Comparison of ENCODE assay signal across 9 mouse cellular contexts in genomic region chr5:100536638-100537037, GRCm38 (mm10). TPM values are rescaled to one million over a fixed set of nuclear protein-coding genes. Genes with fewer than 3 reads are reported as not detected.
DNase-seq lines count a peak whose midpoint lies in the region; ATAC-seq and TF ChIP-seq lines count a peak whose summit lies in the region.
"Had no signal": no experiment of that assay in that cellular context is flagged by ENCODE, and none has a peak within 500 bp of the region (broad histone marks: within the 10 kb centered on the region; RNA-seq: fewer than 3 reads in every experiment).

No protein-coding gene starts in this region.

- TF ChIP-seq EP300 in liver, embryonic 14.5 days (IDR thresholded peaks at IDR 0.05; ENCODE audit: low read depth): no peak

- H3K27me3 ChIP-seq in forebrain, embryonic 14.5 days (replicated peaks; ENCODE audit: control insufficient read depth, insufficient read depth, low read length): no peaks in the 10 kb centered on the region
- H3K27me3 ChIP-seq in forebrain, embryonic 16.5 days (replicated peaks; ENCODE audit: control insufficient read depth, insufficient read depth, low read length): no peaks in the 10 kb centered on the region
- H3K27me3 ChIP-seq in embryonic facial prominence, embryonic 14.5 days (replicated peaks; ENCODE audit: control insufficient read depth, insufficient read depth, low read length): no peaks in the 10 kb centered on the region
- H3K27me3 ChIP-seq in liver, embryonic 14.5 days (ENCODE audit: control insufficient read depth, insufficient read depth, low read length): no peaks in the 10 kb centered on the region
- H3K27me3 ChIP-seq: hindbrain, embryonic 15.5 days had no signal

- H3K9me3 ChIP-seq in forebrain, embryonic 14.5 days (replicated peaks; ENCODE audit: control insufficient read depth, low read length): no peaks in the 10 kb centered on the region
- H3K9me3 ChIP-seq in forebrain, embryonic 16.5 days (ENCODE audit: control insufficient read depth, low read length): no peaks in the 10 kb centered on the region
- no peaks in the 10 kb centered on the region for H3K9me3 ChIP-seq in embryonic facial prominence, embryonic 14.5 days (ENCODE audit: control insufficient read depth, low read length)
- H3K9me3 ChIP-seq in liver, embryonic 14.5 days (ENCODE audit: control insufficient read depth, low read length): no peaks in the 10 kb centered on the region
- H3K9me3 ChIP-seq: hindbrain, embryonic 15.5 days had no signal

- ATAC-seq in forebrain, embryonic 14.5 days: no peak
- no peak for ATAC-seq in forebrain, embryonic 16.5 days
- no peak for ATAC-seq in embryonic facial prominence, embryonic 14.5 days (ENCODE audit: low read depth)
- ATAC-seq in liver, embryonic 14.5 days (ENCODE audit: insufficient read depth): no peak

- H3K4me1 ChIP-seq in forebrain, embryonic 14.5 days (ENCODE audit: control insufficient read depth, insufficient read depth, low read length): no peaks in the 10 kb centered on the region
- no peaks in the 10 kb centered on the region for H3K4me1 ChIP-seq in forebrain, embryonic 16.5 days (replicated peaks; ENCODE audit: control insufficient read depth, insufficient read depth, low read length)
- H3K4me1 ChIP-seq in embryonic facial prominence, embryonic 14.5 days (ENCODE audit: control insufficient read depth, insufficient read depth, low read length): no peaks in the 10 kb centered on the region
- H3K4me1 ChIP-seq in liver, embryonic 14.5 days (replicated peaks; ENCODE audit: control insufficient read depth in 2 of 2, insufficient read depth in 2 of 2, low read length in 1 of 2): no peaks in the 10 kb centered on the region
- H3K4me1 ChIP-seq: hindbrain, embryonic 15.5 days had no signal

- H3K9ac ChIP-seq in forebrain, embryonic 14.5 days (ENCODE audit: low read length): no peak overlapping the region
- H3K9ac ChIP-seq in forebrain, embryonic 16.5 days (replicated peaks; ENCODE audit: low read depth, low read length): no peak overlapping the region
- H3K9ac ChIP-seq in embryonic facial prominence, embryonic 14.5 days (ENCODE audit: low read depth, low read length): no peak overlapping the region
- H3K9ac ChIP-seq in liver, embryonic 14.5 days (replicated peaks): no peak overlapping the region
- H3K9ac ChIP-seq: hindbrain, embryonic 15.5 days had no signal

- no peak overlapping the region for H3K4me3 ChIP-seq in forebrain, embryonic 14.5 days (ENCODE audit: low read depth, low read length)
- H3K4me3 ChIP-seq in forebrain, embryonic 16.5 days (replicated peaks; ENCODE audit: low read length): no peak overlapping the region
- H3K4me3 ChIP-seq in embryonic facial prominence, embryonic 14.5 days (ENCODE audit: low read depth, low read length): no peak overlapping the region
- no peak overlapping the region for H3K4me3 ChIP-seq in liver, embryonic 14.5 days (ENCODE audit: insufficient read depth in 1 of 2, low read depth in 2 of 2, low read length in 2 of 2)
- H3K4me3 ChIP-seq: hindbrain, embryonic 15.5 days had no signal

- WGBS in forebrain, embryonic 14.5 days: 87% methylated on average over 3 of the region's 3 CpGs
- WGBS in forebrain, embryonic 16.5 days: 83% methylated on average over 3 of the region's 3 CpGs
- WGBS in embryonic facial prominence, embryonic 14.5 days: 87% methylated on average over 3 of the region's 3 CpGs
- WGBS in liver, embryonic 14.5 days (ENCODE audit: insufficient replicate concordance): 71% methylated on average over 3 of the region's 3 CpGs

- no peak overlapping the region for H3K4me2 ChIP-seq in forebrain, embryonic 14.5 days (ENCODE audit: low read length)
- no peak overlapping the region for H3K4me2 ChIP-seq in forebrain, embryonic 16.5 days (ENCODE audit: low read length)
- no peak overlapping the region for H3K4me2 ChIP-seq in embryonic facial prominence, embryonic 14.5 days (ENCODE audit: low read depth, low read length)
- H3K4me2 ChIP-seq in liver, embryonic 14.5 days (ENCODE audit: low read depth): no peak overlapping the region
- H3K4me2 ChIP-seq: hindbrain, embryonic 15.5 days had no signal

- peak; percentile 71 for TF ChIP-seq CTCF in liver, embryonic 14.5 days (IDR thresholded peaks at IDR 0.05; ENCODE audit: low read depth)

- H3K27ac ChIP-seq in forebrain, embryonic 14.5 days (ENCODE audit: low read depth, low read length): no peak overlapping the region
- H3K27ac ChIP-seq in forebrain, embryonic 16.5 days (ENCODE audit: low read length): no peak overlapping the region
- H3K27ac ChIP-seq in embryonic facial prominence, embryonic 14.5 days (replicated peaks; ENCODE audit: low read depth, low read length): no peak overlapping the region
- no peak overlapping the region for H3K27ac ChIP-seq in liver, embryonic 14.5 days
- H3K27ac ChIP-seq: hindbrain, embryonic 15.5 days had no signal

- peak; percentile 44 for DNase-seq in forebrain, embryonic 14.5 days (ENCODE audit: low spot score)
- DNase-seq in right cerebral cortex, adult 18-20 months: peak; percentile 11
- no peak for DNase-seq in right cerebral cortex, postnatal 10 days (ENCODE audit: low spot score in 2 of 2)
- DNase-seq in embryonic facial prominence, embryonic 14.5 days (ENCODE audit: low spot score): peak; percentile 43
- DNase-seq in liver, embryonic 14.5 days (ENCODE audit: low read depth in 3 of 3, low spot score in 3 of 3): no peak
- peak; percentile 45 for DNase-seq in thymus, postnatal 14 days
- no peak for DNase-seq in gastrocnemius, postnatal 4 days (ENCODE audit: low spot score in 2 of 2)

- peaks cover 64% of the 10 kb centered on the region for H3K36me3 ChIP-seq in forebrain, embryonic 14.5 days (ENCODE audit: control insufficient read depth, insufficient read depth, low read length)
- H3K36me3 ChIP-seq in forebrain, embryonic 16.5 days (ENCODE audit: control insufficient read depth, insufficient read depth): peaks cover 29% of the 10 kb centered on the region
- peaks cover 70% of the 10 kb centered on the region for H3K36me3 ChIP-seq in embryonic facial prominence, embryonic 14.5 days (ENCODE audit: control insufficient read depth, insufficient read depth, low read length)
- peaks cover 20% of the 10 kb centered on the region for H3K36me3 ChIP-seq in liver, embryonic 14.5 days (replicated peaks; ENCODE audit: control insufficient read depth, insufficient read depth, low read depth)

RNA-seq across cellular contexts. Expression of gene Cops4, which starts 18.5 kb away (rescaled TPM):
- 203 and 211 TPM in 2 replicates for polyA plus RNA-seq in forebrain, embryonic 14.5 days (2014; fragmentation: Nextera tagmentation; extraction: Ambion mirVana)
- polyA plus RNA-seq in forebrain, embryonic 16.5 days (2015; fragmentation: Nextera tagmentation; extraction: Ambion mirVana): 191 and 196 TPM in 2 replicates
- polyA plus RNA-seq in embryonic facial prominence, embryonic 14.5 days (2014; fragmentation: Nextera tagmentation; extraction: Ambion mirVana): 178 and 188 TPM in 2 replicates
- polyA plus RNA-seq in liver, embryonic 14.5 days (2012; rRNA removed): 18.4 and 28.2 TPM in 2 replicates
- 70.9 and 74.5 TPM in 2 replicates for polyA plus RNA-seq in liver, embryonic 14.5 days (2014; fragmentation: Nextera tagmentation; extraction: Ambion mirVana)
- 100 to 1,000 TPM; 112 to 114 TPM for total RNA-seq in gastrocnemius, postnatal 4 days (2021)

RNA-seq across cellular contexts. Expression of gene Plac8, which starts 35.4 kb away (rescaled TPM):
- 0.31 and 0.41 TPM in 2 replicates for polyA plus RNA-seq in forebrain, embryonic 14.5 days (2014; fragmentation: Nextera tagmentation; extraction: Ambion mirVana)
- polyA plus RNA-seq in forebrain, embryonic 16.5 days (2015; fragmentation: Nextera tagmentation; extraction: Ambion mirVana): 0.41 TPM in 1 of 2 replicates, not detected in the other
- polyA plus RNA-seq in embryonic facial prominence, embryonic 14.5 days (2014; fragmentation: Nextera tagmentation; extraction: Ambion mirVana): 8.6 TPM in 2 replicates
- polyA plus RNA-seq in liver, embryonic 14.5 days (2012; rRNA removed): 64.3 and 87.8 TPM in 2 replicates
- polyA plus RNA-seq in liver, embryonic 14.5 days (2014; fragmentation: Nextera tagmentation; extraction: Ambion mirVana): 67.3 and 91.1 TPM in 2 replicates
- total RNA-seq in gastrocnemius, postnatal 4 days (2021): 1 to 10 TPM; 2.3 to 7.1 TPM

RNA-seq across cellular contexts. Expression of gene Lin54, which starts 36.2 kb away (rescaled TPM):
- 9.8 and 10.5 TPM in 2 replicates for polyA plus RNA-seq in forebrain, embryonic 14.5 days (2014; fragmentation: Nextera tagmentation; extraction: Ambion mirVana)
- 9.4 and 11.0 TPM in 2 replicates for polyA plus RNA-seq in forebrain, embryonic 16.5 days (2015; fragmentation: Nextera tagmentation; extraction: Ambion mirVana)
- 12.3 and 12.5 TPM in 2 replicates for polyA plus RNA-seq in embryonic facial prominence, embryonic 14.5 days (2014; fragmentation: Nextera tagmentation; extraction: Ambion mirVana)
- polyA plus RNA-seq in liver, embryonic 14.5 days (2012; rRNA removed): 5.7 and 8.5 TPM in 2 replicates
- polyA plus RNA-seq in liver, embryonic 14.5 days (2014; fragmentation: Nextera tagmentation; extraction: Ambion mirVana): 11.0 and 12.0 TPM in 2 replicates
- 10 to 100 TPM; 12.0 to 14.6 TPM for total RNA-seq in gastrocnemius, postnatal 4 days (2021)

Comparison
In these comparisons a context has a peak if more than half of its experiments do, and no peak if none do; other contexts are left out.
1. DNase-seq: peak in forebrain, embryonic 14.5 days (single experiment), right cerebral cortex, adult 18-20 months (single experiment), embryonic facial prominence, embryonic 14.5 days (single experiment) and thymus, postnatal 14 days (single experiment); none in right cerebral cortex, postnatal 10 days (0 of 2), liver, embryonic 14.5 days (0 of 3) and gastrocnemius, postnatal 4 days (0 of 2).